Mouse (Mus musculus): Measurements from ENCODE around the gene Dmrta2. TPM values are rescaled to one million over a fixed set of nuclear protein-coding genes. Genes with fewer than 3 reads are reported as not detected.

The Dmrta2 gene
- 0.35 and 0.51 TPM in 2 replicates for polyA plus RNA-seq (2012; rRNA removed)

GRCm38 (mm10) chr4:109977148-109978067, at the start of gene Dmrta2:
Gene Dmrta2, plus strand, starts transcription at chr4:109978053.

